Mouse (Mus musculus) lung, embryonic 14.5 days (tissue): Measurements from ENCODE around the gene Ankrd11. TPM values are rescaled to one million over a fixed set of nuclear protein-coding genes. Genes with fewer than 3 reads are reported as not detected.

Experiments used
- ATAC-seq: fragments of 200-750 bp; cut with Nextera tagmentation; 2 replicates; pipeline ENCODE4 v1.8.0; 2017; ENCODE audit warnings: mild to moderate bottlenecking, moderate TSS enrichment, moderate library complexity; ENCODE audit not compliant: insufficient read depth
- DNase-seq: peaks from one replicate; pipeline ENCODE4 v3.0.0-alpha.2; 2015
- H3K27ac ChIP-seq: fragments of 300-500 bp; sonication (generic); 2 replicates; pipeline ENCODE4 v1.5.1; 2014; ENCODE audit warnings: low read depth, mild to moderate bottlenecking, moderate library complexity
- H3K27me3 ChIP-seq: fragments of 300-500 bp; sonication (generic); 2 replicates; pipeline ENCODE4 v1.6.1; 2014; ENCODE audit warnings: low read length, control low read depth; ENCODE audit not compliant: insufficient read depth
- H3K36me3 ChIP-seq: fragments of 300-500 bp; sonication (generic); 2 replicates; pipeline ENCODE4 v1.6.1; 2014; ENCODE audit warnings: control low read depth; ENCODE audit not compliant: insufficient read depth
- H3K4me1 ChIP-seq: fragments of 300-500 bp; sonication (generic); 2 replicates; pipeline ENCODE4 v1.6.1; 2014; ENCODE audit warnings: antibody characterized with exemption, control low read depth; ENCODE audit not compliant: insufficient read depth
- H3K4me2 ChIP-seq: fragments of 300-500 bp; sonication (generic); 2 replicates; pipeline ENCODE4 v1.6.1; 2014; ENCODE audit warnings: mild to moderate bottlenecking
- H3K4me3 ChIP-seq: fragments of 300-500 bp; sonication (generic); 2 replicates; pipeline ENCODE4 v1.5.1; 2014; ENCODE audit warnings: low read depth, low read length
- H3K9ac ChIP-seq: fragments of 300-500 bp; sonication (generic); 2 replicates; pipeline ENCODE4 v1.6.1; 2014
- H3K9me3 ChIP-seq: fragments of 300-500 bp; sonication (generic); 2 replicates; pipeline ENCODE4 v1.6.1; 2016; ENCODE audit warnings: low read depth, low read length, control low read depth
- CTCF ChIP-seq: IDR thresholded peaks from 2 replicates; pipeline ENCODE4 v1.5.1; 2016; ENCODE audit warnings: antibody characterized with exemption, low read depth
- WGBS: fragments of 180-500 bp; shearing (Covaris S2); extraction: QIAGEN DNeasy Blood & Tissue Kit; methylation state at CpG from one replicate; pipeline ENCODE4 v1.1.7; 2014; 5-methylcytosine and 5-hydroxymethylcytosine counted together
- polyA plus RNA-seq: library from polyadenylated mRNA; unstranded; fragments of >200 nt; fragmentation: Nextera tagmentation; extraction: Ambion mirVana; gene quantifications from 2 replicates; pipeline ENCODE4 v1.2.1, GENCODE M21; 2014

Gene Ankrd11
- polyA plus RNA-seq, 1 experiment from 2014 or later: 94.6 TPM

DNA sequence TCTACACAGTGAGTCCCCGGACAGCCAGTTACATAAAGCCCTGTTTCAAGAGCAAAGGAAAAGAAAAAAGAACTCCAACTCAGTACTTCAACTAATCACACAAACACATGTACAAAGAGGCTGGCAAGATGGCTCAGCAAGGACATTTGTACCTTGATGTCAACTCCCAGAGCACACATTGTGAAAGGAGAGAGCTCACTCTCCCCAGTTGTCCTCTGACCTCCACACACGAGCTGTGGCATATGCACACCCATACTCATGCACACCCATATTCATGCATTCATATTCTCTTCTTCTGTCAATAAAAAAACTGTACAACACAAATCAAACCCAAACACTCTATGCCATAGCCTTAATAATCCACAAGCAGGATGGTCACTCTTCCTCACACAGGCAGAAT, 21.2 kb downstream of the Ankrd11 start:
- no peak overlapping the region for H3K27ac ChIP-seq
- H3K4me1 ChIP-seq: no peaks in the 10 kb centered on the region
- DNase-seq (no peak), ATAC-seq (no peak)
- H3K4me3 ChIP-seq: no peak overlapping the region
- 77% methylated on average over 2 of the region's 2 CpGs for WGBS
- no peak overlapping the region for H3K9ac ChIP-seq
- no peaks in the 10 kb centered on the region for H3K27me3 ChIP-seq
- H3K36me3 ChIP-seq: 0 out of 2 replicates have a peak, but pooled peaks cover 5% of the 10 kb centered on the region
- H3K4me2 ChIP-seq: no peak overlapping the region
- no peaks in the 10 kb centered on the region for H3K9me3 ChIP-seq
- TF ChIP-seq CTCF: no peak

DNA sequence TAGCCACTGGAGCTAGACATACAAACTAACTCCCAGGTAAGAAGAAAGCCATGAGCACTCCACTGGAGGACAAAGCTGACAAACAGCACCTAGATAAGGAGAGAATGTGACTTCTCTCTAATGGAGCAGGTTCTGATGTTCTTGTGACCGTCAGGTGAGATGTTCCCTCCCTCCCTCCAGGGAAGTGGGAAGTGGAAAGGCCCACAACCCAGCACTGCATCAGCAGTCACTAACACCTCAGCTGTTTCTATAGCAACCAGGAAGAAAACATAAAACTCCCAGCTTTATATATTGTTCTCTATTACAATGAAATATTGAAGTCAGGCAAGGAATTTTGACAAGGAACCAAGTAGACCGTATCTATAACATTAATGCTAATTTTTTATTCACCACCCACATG, 22.0 kb downstream of the Ankrd11 start:
- 62% methylated on average over 2 of the region's 2 CpGs for WGBS

DNA sequence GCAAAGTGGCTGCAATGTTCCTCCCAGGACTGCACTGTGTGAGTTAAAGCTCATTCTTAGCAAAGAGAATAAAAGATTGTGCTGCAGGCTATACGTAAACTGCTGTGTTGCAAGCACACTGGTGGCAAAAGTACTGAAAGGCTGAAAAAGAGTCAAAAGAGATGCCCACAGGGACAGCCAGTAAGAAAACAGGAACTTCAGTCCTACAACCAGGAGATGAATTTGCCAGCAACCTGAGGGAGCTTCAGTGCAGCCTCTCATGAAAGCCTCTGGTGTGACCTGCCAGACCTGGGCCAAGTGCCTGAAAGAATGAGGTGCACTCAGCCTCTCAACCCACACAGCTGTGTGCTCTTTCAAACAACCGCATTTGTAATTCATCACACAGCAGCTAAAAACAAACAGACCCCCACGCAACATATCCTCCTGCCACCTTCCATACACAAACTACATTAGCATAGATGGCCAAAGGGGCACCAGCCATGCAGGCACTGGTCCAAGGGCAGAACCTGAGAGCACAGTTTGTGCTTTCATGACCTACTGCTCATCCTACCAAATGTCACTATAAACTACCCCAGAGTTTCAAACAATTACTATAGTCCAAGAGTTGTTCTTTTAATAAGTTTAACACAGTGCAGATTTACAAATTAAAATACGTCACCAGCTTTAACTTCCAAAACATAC, 23.5 kb downstream of the Ankrd11 start:
- WGBS: 52% methylated on average over 4 of the region's 4 CpGs
- H3K9ac ChIP-seq: no peak overlapping the region

More for the DNA sequence above, 22.0 kb downstream of the Ankrd11 start:
- H3K27ac ChIP-seq: no peak overlapping the region
- no peaks in the 10 kb centered on the region for H3K27me3 ChIP-seq
- H3K4me2 ChIP-seq: no peak overlapping the region
- no peak overlapping the region for H3K9ac ChIP-seq
- no peak overlapping the region for H3K4me3 ChIP-seq
- no peaks in the 10 kb centered on the region for H3K9me3 ChIP-seq
- ATAC-seq (no peak), DNase-seq (no peak)
- H3K36me3 ChIP-seq: 0 out of 2 replicates have a peak, but pooled peaks cover 5% of the 10 kb centered on the region
- TF ChIP-seq CTCF: no peak
- H3K4me1 ChIP-seq: no peaks in the 10 kb centered on the region

DNA sequence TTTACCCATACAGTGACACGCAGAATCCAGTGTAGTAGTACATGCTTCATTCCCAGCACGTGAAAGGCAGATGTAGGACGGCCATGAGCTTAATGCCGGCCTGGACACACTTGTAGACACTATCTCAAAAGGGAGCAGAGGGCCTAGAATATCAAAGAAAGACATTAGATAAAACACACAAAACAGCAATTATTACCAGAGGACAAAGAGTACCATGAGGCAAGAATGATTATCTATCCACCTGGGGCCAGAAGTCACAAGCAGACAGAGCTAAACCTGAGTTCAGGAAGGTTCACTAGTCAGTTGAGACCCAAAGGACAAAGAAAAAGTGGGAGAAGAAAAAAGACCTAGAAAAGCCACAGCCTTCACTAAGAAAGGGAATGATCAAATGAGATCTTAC, 24.9 kb downstream of the Ankrd11 start:
- no peak overlapping the region for H3K4me2 ChIP-seq
- H3K4me3 ChIP-seq: no peak overlapping the region
- H3K4me1 ChIP-seq: no peaks in the 10 kb centered on the region
- no peak overlapping the region for H3K9ac ChIP-seq
- H3K36me3 ChIP-seq: peaks cover 6% of the 10 kb centered on the region; the same call in 1 of the 2 replicates
- TF ChIP-seq CTCF: no peak
- no peaks in the 10 kb centered on the region for H3K9me3 ChIP-seq
- no peak for DNase-seq
- H3K27me3 ChIP-seq: no peaks in the 10 kb centered on the region
- 86% methylated on average over 4 of the region's 4 CpGs for WGBS
- ATAC-seq: no peak
- H3K27ac ChIP-seq: no peak overlapping the region

More for the DNA sequence above, 23.5 kb downstream of the Ankrd11 start:
- no peaks in the 10 kb centered on the region for H3K4me1 ChIP-seq
- no peaks in the 10 kb centered on the region for H3K9me3 ChIP-seq
- DNase-seq (no peak), ATAC-seq (no peak)
- no peaks in the 10 kb centered on the region for H3K27me3 ChIP-seq
- H3K36me3 ChIP-seq: 0 out of 2 replicates have a peak, but pooled peaks cover 5% of the 10 kb centered on the region
- no peak overlapping the region for H3K4me2 ChIP-seq
- H3K4me3 ChIP-seq: no peak overlapping the region
- TF ChIP-seq CTCF: no peak
- no peak overlapping the region for H3K27ac ChIP-seq

DNA sequence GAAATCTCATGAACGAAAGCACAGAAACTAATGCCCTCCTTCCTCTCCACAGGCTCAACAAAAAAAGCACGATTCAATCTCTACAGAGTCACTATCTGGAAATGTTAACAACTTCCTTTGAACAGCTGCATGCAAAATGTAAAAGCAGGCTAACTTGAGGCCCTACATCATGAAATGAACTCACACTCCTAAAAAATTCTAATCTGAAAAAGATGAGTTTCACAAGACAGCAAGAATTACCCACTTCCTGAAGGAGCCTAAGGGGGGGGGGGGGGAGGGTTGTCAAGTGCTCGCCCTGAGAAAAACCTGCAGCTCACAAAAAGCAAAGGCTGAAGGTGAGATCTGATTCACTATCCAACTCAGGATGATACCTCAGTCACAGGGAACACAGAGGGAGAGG, 27.0 kb downstream of the Ankrd11 start:
- Histone ChIP-seq H3K27ac (no peak overlapping the region), H3K9me3 (no peaks in the 10 kb centered on the region), H3K4me2 (no peak overlapping the region), H3K27me3 (no peaks in the 10 kb centered on the region), H3K4me1 (no peaks in the 10 kb centered on the region), H3K4me3 (no peak overlapping the region), H3K36me3 (peaks cover 6% of the 10 kb centered on the region; the same call in 1 of the 2 replicates), H3K9ac (no peak overlapping the region)
- 43% methylated on average over 3 of the region's 3 CpGs for WGBS
- no peak for TF ChIP-seq CTCF
- ATAC-seq (no peak), DNase-seq (no peak)

DNA sequence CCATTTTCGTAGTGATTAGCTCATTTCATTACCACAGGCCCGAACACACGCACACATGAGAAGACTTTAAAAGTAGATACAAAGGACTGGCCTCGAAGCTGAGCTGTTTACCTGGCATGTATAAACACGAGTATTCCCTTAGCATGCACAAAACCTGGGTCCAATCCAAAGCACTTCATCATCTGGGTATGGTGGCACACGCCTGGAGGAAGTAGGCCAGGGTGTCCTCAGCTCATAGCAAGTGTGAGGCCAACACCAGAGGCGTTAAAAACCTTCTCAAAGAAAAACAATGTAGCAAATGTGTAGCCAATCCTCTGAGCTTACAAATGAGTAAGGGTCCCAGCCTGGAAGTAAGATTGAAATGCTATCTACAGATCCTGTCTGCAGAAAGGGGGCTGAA, 27.6 kb downstream of the Ankrd11 start:
- H3K36me3 ChIP-seq: peaks cover 6% of the 10 kb centered on the region; the same call in 1 of the 2 replicates
- H3K4me1 ChIP-seq: 0 out of 2 replicates have a peak, but pooled peaks cover 2% of the 10 kb centered on the region
- ATAC-seq (no peak), DNase-seq (no peak)
- no peaks in the 10 kb centered on the region for H3K27me3 ChIP-seq
- H3K9me3 ChIP-seq: no peaks in the 10 kb centered on the region
- TF ChIP-seq CTCF: no peak
- H3K9ac ChIP-seq: no peak overlapping the region
- no peak overlapping the region for H3K4me3 ChIP-seq
- H3K27ac ChIP-seq: no peak overlapping the region
- WGBS: 72% methylated on average over 7 of the region's 7 CpGs
- no peak overlapping the region for H3K4me2 ChIP-seq

DNA sequence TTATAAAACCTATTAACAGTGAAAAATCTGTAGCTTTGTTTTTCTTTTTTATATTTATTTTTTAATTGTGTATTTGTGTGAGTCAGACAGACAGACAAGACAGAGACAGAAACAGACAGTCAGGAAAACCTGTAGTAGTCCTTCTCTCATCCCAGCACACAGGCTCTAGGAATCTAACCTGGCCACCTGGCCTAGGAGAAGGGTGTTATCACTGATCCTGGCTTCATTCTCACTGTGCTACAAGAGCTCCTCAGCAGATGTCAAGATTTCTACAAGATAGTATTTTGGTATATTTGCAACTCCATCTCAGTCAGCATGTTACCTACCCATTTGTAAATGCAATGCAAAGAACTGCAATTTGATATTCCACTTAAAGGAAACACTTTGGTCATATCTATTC, 30.8 kb downstream of the Ankrd11 start:
- H3K27me3 ChIP-seq: no peaks in the 10 kb centered on the region
- H3K27ac ChIP-seq: no peak overlapping the region
- H3K4me2 ChIP-seq: no peak overlapping the region
- no peak overlapping the region for H3K4me3 ChIP-seq
- peaks cover 7% of the 10 kb centered on the region; the same call in 1 of the 2 replicates for H3K4me1 ChIP-seq
- TF ChIP-seq CTCF: no peak
- no peak for ATAC-seq
- H3K9me3 ChIP-seq: no peaks in the 10 kb centered on the region
- peaks cover 6% of the 10 kb centered on the region; the same call in 1 of the 2 replicates for H3K36me3 ChIP-seq
- no peak overlapping the region for H3K9ac ChIP-seq
- no peak for DNase-seq
